Mouse (Mus musculus) layer of hippocampus, adult 9-10 months (tissue): ENCODE data around the gene Gpank1.

Experiments
- DNase-seq: peaks from one replicate; pipeline ENCODE4 v3.0.0; 2022; ENCODE audit warnings: low spot score

Gene Gpank1

DNA sequence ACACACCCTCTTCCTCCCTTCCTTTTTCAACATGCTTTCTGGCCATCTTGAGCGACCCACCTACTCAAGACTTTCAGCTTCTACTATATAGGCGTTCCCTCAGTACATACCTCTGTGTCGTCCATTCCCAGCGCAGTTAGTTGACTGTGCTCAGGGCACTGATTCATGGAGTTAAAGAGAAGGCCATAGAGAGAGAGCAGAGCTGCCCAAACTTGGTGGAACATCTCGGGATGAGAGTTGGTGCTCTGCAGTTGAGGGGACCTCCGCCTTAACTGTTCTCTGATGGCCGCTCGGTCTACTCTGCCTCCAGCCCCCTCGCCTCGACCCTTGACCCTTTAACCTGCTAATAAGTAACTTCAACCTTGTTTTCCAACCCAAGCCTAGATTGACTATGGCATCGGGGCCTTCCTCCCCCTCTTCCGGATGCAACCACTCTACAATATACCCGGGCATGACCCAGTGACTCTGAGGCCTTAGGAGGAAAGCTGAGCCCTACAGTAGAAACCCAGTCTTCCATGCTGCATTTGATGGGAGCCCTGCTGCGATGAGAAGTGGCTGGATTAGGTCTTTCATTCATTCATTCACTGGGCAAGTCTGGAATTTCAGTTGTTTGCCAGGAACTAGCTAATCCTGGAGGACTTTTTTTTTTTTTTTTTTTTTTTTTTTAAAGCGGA, 10.4 kb downstream of the Gpank1 start, which contains the start of gene Apom:
Apom (minus strand) TSS at position 551 of the 674 bp plus-strand sequence.
- no peak for DNase-seq

DNA sequence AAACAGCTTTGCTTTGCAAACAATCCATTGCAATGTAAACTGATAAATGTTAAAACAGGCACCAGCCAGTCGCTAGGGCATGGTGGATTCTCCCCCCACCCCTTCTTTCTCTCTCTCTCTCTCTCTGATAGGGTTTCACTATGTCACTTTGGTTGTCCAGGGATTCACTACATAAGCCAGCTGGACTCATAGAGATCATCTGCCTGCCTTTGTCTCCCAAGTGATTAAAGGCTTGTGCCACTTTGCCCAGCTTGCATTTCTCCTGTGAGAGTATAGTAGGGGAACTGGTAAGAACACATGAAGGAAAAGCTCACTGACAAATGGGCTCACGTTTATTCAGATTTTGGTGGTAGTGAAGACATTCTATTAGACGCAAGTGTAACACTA, 10.9 kb downstream of the Gpank1 start:
- no peak for DNase-seq

DNA sequence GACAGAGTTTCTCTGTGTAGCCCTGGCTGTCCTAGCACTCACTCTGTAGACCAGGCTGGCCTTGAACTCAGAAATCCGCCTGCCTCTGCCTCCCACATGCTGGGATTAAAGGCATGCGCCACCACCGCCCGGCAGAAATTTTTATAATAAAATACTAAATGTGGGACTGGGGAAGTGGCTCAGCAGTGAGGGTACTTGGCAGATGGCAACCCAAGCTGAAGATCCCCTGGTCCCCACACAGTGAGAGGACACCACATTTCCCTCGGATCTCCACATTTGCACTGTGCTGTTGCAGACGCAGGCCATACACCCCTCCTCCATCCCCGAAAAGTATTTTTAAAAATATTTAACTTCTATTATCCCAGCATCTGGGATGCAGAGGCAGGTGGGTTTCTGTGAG, 12.3 kb downstream of the Gpank1 start:
- DNase-seq = no peak

DNA sequence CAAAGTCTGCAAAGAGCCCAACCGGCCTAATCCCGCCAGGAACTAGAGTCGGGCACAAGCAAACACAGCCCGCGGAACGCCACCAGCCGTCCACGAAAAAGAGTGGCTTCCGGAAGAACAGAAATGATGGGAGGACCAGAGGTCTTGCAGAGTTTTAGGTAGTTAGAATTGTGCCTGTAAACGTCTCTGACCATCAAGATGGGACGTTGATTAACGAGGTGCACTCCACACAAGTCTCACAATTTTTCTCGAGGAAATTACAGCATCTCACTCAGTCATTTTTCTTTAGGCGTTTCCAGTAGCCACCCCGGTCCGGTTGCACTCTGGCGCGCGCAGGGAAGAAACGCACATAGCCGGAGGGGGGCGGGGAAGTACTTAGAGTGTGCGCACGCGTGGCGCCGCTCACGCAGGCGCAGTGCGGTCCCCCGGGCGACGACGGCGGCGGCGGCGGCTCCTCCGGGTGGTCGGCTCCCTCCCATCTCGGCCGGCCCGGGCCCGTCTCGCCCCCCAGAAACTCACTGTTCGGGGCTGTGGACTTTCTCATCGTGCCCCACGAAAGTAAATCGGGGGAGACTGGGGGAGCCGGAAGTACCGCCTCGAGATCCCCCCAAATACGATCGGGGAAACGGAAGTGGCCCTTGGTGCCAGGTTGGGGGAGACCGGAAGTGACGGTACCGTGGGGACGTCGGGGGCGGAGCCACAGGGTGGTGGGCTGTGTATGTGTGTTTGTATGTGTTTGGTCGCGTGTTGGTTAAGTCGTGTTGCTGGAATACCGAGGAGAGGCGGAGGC, 13.7 kb downstream of the Gpank1 start, which contains the start of gene Bag6:
Bag6 (plus strand) TSS at position 378 of the 790 bp plus-strand sequence.
- DNase-seq = peak; percentile 96

DNA sequence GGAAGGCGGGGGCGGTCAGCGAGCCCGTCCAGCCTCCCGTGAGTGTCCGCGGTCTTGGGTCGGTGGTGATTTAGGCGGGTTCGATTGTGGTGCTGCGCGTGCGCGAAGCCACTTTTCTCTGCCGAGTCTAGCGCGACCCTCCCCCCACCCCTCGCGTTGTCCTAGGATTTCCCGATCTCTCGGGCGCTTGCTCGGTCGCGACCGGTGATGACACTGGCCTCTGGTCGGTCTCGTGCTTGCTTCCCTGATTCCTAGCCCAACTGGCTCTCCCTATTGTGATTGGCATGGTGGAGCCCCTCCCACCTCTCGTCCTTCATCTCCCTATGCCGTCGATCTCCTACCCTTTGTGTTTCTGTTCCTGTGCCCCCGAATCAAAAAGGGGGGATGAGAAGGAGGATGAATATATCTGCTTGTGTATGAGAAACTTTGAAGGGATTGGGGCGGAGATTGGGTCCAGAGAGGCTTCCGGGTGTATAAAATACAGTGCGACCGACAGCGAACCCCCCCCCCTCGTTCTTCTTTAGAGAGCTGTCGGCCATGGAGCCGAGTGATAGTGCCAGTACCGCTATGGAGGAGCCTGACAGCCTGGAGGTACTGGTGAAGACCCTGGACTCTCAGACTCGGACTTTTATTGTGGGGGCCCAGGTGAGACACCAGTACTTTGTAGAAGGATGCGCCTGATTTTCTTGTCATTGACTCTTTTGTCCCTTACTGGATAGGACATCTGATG, 14.5 kb downstream of the Gpank1 start:
- DNase-seq = no peak

DNA sequence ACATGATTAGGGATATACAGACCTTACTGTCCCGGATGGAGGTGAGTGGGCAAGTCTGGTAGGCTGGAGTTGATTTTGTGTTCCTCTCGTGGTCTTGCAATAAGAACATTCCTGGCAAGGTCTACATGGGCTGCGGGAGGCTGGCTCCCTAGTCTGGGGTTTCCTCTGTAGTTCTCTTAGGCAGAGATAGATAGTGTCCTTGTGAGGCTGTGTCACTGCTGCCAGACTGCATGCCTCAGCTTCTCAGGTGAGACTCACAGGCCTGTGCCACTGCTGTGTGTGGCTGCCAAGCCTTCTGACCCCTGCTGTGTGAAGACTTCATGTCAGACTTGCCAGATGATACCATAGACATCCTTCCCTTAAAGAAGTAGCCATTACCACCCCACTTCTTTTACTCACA, 18.0 kb downstream of the Gpank1 start:
- no peak for DNase-seq

DNA sequence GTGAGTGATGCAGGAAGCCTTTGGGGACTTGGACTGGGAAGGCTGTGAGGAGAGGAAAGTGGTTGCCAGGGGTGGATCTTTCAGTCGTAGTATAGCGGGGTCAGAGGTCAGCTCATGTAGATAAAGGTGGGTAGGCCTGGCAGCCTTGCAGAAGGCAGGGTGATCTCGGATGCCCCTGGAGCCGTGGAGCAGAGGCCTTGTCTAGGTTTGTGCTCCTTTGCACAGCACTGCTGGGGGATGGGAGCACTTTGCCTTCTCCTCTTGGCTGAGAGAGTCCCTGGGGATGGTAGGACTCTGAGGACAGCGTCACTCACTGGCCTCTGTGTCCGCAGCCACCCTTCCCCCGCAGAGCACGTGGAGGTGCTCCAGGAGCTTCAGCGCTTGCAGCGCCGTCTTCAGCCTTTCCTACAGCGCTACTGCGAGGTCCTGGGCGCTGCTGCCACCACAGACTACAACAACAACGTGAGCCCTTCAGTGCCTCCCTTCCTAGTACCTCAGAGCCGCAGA, 19.3 kb downstream of the Gpank1 start:
- no peak for DNase-seq

DNA sequence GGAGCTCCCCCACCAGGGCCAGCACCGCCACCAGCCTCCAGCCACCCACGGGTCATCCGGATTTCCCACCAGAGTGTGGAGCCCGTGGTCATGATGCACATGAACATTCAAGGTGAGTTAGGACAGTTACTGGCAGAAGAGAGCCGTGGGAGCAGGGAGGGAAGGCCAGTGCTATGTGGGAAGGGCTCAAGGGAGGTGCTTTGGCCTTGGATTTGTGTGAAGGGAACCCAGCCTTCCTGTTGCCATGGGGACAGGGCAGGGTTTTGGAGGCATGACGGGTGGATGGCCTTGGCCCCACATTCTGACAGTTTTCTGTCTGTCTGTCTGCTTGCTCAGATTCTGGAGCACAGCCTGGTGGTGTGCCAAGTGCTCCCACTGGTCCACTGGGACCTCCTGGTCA, 20.7 kb downstream of the Gpank1 start:
- no peak for DNase-seq

DNA sequence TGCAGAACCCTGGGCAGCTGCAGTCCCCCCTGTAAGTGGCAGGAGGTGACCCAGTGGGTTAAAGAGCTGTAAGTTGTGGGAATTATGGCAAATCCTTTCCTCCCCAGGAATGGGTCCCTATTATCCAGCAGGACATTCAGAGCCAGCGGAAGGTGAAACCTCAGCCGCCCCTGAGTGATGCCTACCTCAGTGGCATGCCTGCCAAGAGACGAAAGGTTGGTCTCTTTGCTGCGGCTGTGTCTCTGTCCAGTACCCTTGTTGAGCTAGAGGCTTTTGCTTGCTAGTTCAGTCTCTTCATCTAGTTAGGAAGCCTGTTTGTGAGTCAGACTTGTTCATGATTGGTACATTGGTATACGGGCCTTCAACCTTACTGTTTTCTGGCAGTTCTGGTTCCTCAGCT, 24.9 kb downstream of the Gpank1 start:
- no peak for DNase-seq

DNA sequence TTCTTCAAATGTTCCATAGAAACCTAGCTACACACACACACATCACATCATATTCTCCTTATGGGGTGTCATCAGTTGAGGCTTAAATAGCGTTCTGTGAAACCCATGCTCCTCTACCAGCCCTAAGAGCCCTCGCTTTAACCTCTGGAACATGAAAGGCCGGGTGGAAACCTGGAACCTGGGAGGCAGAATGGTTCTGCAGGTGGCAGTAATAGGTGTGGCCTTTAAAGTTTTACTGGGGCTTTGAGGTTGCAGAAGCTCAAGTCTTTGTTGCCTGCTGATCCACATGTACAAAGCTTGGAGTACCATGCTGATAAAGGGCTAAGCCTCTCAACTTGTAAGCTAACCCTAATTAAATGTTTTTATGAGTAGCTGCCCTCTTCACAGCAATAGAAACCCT, 26.1 kb downstream of the Gpank1 start:
- no peak for DNase-seq

DNA sequence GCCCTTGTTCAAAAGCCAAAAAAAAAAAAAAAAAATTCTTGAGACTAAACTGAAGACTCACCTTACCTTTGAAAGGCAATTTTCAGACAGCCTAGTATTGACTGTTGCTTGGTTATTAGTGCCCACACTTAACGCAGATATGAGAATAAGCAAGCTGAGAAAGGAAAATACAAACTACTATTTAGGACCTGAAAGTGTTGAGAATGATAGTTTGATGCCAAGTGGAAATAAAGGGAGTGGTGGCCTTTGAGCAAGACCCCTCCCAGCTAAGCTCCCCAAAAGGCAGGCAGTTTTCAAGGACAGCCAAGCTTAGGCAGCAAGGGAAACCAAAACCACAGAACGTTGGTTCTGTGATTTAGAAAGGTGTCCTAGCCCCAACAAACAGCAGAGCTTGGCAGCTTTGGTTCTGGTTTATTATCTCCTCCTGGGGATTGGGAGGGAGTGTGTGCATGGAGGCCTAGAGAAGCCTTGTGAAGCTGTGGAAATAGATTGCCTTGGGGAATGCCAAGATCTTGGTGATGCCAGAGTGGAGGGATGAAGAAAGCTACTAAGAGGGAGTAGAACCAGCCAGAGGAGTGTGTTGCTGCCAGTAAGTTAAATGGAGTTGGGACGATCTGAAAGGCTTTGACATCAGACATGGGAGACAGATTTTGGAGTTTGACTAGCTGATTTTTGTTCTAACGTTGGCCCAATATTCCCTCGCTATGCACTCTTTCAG, 26.8 kb downstream of the Gpank1 start:
- DNase-seq = no peak

DNA sequence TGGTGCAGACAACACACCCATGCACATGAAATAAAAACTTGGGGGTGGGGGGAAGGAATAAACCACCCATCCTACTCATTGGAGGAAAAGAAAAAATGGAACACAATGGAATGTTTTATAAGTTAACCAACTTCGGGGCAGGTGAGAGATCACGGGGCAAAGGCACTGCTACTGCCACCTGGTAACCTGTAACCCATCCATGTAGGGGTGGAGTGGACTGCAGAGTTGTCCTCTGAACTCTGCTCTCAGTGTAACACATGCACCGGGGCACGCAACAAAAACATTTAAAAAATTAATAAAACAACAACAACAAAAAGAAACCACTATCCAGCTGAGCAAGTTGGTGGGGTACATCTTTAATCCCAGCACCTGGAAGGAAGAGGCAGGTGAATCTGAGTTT, 30.9 kb downstream of the Gpank1 start:
- DNase-seq = no peak

DNA sequence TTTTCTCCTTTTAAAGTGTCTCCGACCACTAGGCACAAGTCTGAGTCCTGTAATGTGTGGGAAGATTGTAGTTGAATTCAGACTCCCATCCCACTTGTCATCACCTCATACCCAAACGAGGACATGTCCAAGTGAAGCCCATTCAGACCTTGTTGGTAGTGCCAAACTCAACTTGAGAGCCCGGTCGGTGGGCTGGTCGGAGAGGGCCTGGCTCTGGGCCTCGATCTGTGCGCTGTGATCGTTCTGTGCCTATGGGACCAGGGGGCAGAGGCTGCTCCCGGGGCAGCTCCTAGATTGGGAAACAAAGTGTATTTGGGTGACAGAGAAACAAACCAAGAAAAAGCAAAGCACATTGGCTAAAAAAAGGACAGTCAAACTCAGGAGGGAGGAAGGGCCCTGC, 31.8 kb downstream of the Gpank1 start:
- DNase-seq = no peak

DNA sequence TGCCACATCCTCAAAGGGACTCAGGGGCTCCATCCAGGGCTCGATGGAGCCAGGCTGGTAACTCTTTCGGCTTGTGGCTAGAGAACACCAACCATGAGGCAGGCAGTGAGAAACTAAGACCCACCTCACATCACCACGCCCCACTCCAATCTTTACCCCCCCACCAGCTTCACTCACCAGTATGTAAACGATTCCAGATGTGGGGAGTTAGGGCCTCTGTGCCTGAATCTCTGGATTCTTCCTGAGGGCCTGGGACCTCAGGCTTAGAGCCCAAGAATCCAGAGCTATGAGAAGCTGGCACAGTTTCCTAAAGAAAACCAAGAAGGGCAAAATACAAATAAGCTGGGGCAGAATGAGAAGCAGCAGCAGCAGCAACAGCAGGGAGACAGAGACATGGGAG, 32.7 kb downstream of the Gpank1 start:
- no peak for DNase-seq

DNA sequence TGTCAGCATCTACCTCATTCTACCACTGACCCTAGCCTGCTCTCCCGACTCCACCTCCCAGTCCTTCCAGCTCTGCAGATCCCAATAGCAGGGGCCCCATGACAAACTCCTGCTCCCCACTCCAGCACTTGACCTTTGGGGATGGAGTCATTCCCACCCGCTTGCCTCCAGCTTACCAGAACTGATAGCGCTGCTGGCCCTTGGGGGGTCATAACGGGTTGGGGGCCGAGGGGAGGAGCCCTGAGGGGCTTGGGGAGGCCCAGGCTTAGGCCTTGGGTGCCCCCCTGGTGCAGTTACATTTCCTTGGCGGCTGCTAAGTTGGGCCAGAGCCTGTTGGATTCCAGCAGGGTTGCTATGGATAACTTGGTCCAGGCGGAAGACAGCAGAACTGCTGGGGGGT, 33.4 kb downstream of the Gpank1 start:
- DNase-seq = no peak

DNA sequence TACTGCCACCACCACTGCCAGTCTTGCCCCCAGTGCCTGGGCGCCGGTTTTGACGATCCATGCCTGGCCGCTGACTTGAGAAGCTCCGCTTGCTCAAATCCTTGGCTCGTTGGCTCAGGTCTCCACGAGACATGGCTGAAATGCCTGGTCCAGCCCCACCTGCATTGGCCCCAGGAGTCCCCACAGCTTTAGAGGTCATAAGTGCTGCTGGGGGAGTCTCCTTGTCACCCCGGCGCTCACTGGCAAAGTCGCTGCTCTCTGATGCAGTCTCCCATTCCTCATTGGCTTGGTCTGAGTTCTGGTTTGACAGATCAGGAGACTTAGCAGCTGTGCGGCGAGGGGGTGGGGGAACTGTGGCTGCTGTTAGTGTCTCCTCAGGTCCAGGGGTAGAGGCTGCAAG, 34.2 kb downstream of the Gpank1 start:
- no peak for DNase-seq

DNA sequence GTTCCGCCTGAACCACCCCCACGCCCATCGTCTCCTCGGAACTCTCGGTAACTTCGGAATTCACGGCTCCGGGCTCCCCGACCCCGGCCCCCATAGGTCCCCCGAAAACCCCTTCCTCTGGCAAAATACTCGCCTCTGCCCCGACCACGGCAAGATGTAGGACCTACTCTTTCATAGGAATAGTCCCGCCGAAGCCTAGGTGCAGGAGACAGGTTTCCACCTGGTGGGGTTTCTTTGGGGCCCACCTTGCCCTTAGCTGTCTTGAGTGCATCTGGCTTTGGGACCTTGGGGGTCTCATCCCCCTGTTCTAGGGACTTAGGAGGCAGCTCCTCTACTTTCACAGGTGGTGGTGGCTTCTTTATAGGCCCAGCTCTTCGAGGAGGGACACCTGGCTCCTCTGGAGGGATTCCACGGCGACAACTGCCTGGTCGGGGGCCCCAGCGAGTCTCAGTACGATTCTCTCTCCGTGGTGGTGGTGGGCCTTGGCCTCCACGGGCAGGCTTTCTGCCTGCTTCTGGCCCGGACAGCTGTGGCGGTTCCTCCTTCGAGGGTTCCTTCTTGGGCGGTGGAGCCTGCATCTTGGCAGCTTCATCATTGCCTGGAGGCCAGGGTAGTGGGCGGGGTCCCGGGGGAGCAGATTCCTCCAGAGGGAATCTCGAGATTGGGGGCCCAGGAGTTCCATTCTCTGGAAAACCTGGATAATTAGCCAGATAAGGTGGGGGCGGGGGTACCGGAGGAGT, 35.4 kb downstream of the Gpank1 start:
- DNase-seq = no peak

DNA sequence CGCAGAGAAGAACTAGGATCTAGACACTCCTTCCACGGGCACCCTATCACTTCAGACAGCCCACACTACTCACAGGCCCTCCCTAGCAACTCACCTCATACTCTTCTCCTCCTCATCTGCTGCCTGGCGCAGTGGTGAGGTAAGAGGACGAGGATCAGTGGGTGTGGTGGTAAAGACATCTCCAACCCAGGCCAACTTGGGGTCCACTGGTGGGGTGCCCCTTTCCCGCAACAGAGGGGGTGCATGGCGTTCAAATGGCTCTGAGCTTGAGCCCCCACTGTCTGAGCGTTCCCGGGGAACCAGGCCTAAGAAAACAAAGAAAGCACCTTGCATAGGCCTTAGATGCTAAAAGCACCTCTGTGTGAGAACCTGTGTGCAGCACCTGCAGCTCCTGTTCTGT, 36.0 kb downstream of the Gpank1 start:
- DNase-seq = no peak

DNA sequence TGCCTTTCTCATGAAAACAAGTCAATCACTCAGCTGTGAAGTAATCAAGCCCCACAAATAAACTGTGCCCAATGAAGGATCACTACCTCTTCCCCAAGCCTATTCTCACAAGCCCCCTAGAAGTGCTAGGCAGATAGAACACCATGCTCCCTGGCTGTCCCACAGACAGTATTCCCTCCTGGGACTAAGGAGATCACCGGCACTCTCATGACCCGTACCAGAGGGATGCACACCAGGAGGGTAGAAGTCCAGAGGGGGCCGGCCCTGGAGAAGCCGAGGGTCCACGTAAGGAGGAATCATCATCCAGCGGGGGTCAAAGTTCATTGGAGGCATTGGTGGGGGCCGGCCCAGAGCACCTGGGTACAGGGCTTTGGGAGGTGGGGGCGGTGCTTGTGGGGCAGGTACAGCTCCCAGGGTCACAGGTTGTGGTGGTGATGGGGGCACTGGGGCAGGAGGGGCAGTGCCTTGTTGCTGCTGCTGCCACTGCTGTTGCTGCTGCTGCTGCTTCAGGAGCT, 36.5 kb downstream of the Gpank1 start:
- no peak for DNase-seq

DNA sequence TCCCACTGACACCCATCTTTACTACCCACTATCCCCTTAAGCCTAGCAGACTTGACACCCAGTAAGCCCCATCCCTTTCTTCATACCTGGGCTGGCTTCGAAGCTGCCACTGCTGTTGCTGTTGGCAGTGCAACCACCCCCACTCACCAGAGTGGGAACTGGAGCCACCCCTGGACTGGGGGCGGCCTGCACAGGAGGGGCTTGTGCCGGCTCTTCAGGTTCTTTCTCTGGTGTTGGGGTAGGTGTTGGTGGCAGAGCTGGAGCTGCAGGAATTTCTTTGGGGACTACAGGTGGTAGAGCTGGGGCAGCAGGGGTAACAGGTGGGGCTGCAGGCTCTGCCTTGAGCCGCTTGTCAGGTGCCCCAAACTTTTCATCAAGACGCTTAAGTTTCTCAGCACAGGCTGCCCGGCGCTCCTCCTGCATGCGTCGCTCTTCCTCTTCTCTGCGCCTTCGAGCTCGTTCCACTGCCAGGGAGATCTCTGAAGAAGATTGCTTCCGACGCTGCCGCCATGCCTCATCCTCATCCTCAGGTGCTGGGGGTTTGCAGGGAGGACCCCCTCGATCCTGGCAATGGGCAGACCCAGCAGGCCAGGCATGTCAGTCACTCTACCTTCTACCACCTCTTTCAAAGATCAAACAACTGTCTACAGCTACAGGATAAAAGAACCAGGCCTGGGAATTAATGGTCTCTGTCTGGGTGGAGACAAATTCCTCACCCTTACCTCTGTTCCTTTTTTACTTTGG, 37.8 kb downstream of the Gpank1 start:
- DNase-seq = no peak
